Mouse (Mus musculus) olfactory bulb, adult 2 months (tissue): ENCODE data around the gene Tpst2. TPM values are rescaled to one million over a fixed set of nuclear protein-coding genes. Genes with fewer than 3 reads are reported as not detected.

Experiments used
- H3K27ac ChIP-seq: fragments of 200-500 bp; 2 replicates; pipeline ENCODE4 v1.5.1; 2012; ENCODE audit warnings: low read depth, low read length; ENCODE audit not compliant: insufficient read depth
- H3K4me1 ChIP-seq: fragments of 200-500 bp; 2 replicates; pipeline ENCODE4 v1.6.1; 2012; ENCODE audit warnings: low read length; ENCODE audit not compliant: control insufficient read depth, insufficient read depth
- H3K4me3 ChIP-seq: fragments of 200-500 bp; 2 replicates; pipeline ENCODE4 v1.5.1; 2012; ENCODE audit warnings: mild to moderate bottlenecking, low read depth, low read length, moderate library complexity; ENCODE audit not compliant: insufficient read depth
- CTCF ChIP-seq: fragments of 200-500 bp; IDR thresholded peaks from 2 replicates; pipeline ENCODE4 v1.5.1; 2012; ENCODE audit warnings: low read depth, mild to moderate bottlenecking, low read length, moderate library complexity; ENCODE audit not compliant: insufficient read depth
- POLR2A ChIP-seq: fragments of 200-500 bp; IDR thresholded peaks from 2 replicates; pipeline ENCODE4 v1.6.1; 2012; ENCODE audit warnings: mild to moderate bottlenecking, low read depth, low read length, moderate library complexity; ENCODE audit not compliant: insufficient read depth
- WGBS: fragments of 180-500 bp; shearing (Covaris S2); methylation state at CpG from one replicate; pipeline ENCODE4 v1.1.7; 2018; 5-methylcytosine and 5-hydroxymethylcytosine counted together
- polyA plus RNA-seq: library from polyadenylated mRNA; stranded (reverse); fragments of >200 nt; gene quantifications from 2 replicates; pipeline ENCODE4 v1.2.4, GENCODE M21; 2012; ENCODE audit warnings: low replicate concordance; ENCODE audit not compliant: missing spikeins, insufficient read depth, insufficient read length

Gene Tpst2
- polyA plus RNA-seq, 1 experiment = not detected

GRCm38 (mm10) chr5:112280151-112280550 lies 3.7 kb downstream of the Tpst2 start:
- peak overlapping the region; percentile 60 for H3K27ac ChIP-seq
- peaks cover 57% of the 10 kb centered on the region for H3K4me1 ChIP-seq
- WGBS = 86% methylated on average over 7 of the region's 7 CpGs
- TF ChIP-seq POLR2A = no peak
- H3K4me3 ChIP-seq = no peak overlapping the region

DNA sequence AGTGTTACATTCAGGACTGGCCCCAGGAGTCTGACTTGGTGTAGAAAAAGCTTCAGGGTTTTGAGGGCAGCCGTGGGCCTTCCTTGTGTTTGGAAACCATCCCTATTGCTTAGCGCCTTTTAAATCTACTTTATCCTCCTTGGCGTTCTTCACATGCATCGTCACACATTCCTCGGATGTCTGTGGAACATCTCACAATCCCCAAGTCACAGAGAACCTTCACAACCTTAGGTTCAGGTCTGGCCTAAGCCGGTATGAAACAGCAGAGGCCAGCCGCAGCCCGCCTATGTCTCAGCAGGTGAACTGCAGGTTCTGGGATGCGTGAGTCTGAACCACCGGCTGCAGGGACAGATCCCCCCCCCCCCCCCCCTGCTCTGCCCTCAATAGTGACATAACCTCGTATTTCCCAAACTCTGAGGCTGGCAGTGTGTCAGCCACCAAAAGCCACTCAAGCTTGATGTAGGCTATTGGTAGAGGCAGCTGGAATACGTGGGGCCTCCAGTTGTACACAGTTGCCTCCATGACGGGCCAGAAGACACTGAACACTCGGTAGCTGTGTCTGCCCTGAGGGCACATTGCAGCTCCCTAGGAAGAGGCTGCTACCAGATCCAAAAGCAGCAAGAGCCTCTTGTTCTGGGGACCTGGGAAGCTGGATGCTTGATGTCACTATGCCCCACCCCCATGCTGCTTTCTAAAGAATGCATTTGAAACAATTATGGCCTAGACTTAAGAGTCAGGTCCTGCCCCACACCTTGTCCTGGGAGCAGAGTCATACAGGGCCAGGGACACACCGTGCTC lies 4.6 kb downstream of the Tpst2 start:
- TF ChIP-seq POLR2A (no peak), CTCF (no peak)
- no peak overlapping the region for H3K4me3 ChIP-seq
- WGBS = 71% methylated on average over 15 of the region's 15 CpGs
- H3K4me1 ChIP-seq = peaks cover 63% of the 10 kb centered on the region
- no peak overlapping the region for H3K27ac ChIP-seq

DNA sequence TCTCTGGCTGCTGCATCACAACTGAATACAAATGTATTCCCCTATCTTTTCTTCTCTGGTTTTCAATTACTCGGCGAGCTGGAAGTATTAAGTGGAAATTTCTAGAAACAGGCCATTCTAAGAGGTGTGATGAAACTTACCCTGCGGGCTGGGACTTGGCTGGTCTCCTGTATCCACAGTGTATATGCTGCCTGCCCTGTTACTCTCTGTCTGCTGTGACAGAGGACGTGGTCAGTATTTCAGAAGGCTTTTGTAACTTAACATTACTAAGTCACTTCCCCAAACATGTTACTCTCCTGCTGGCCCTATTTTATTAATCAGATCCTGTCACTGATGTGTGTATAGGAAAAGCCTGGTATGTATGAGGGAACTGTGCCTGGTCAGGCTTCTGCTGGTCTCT lies 5.2 kb downstream of the Tpst2 start:
- 76% methylated on average over 4 of the region's 4 CpGs for WGBS
- H3K4me3 ChIP-seq = no peak overlapping the region
- H3K27ac ChIP-seq = no peak overlapping the region
- no peak for TF ChIP-seq POLR2A
- TF ChIP-seq CTCF = no peak
- peaks cover 63% of the 10 kb centered on the region for H3K4me1 ChIP-seq

GRCm38 (mm10) chr5:112282123-112282779 lies 5.8 kb downstream of the Tpst2 start:
- whole genome bisulfite sequencing = 76% methylated on average over 6 of the region's 6 CpGs
- H3K4me1 ChIP-seq = peaks cover 63% of the 10 kb centered on the region
- H3K4me3 ChIP-seq = no peak overlapping the region
- TF ChIP-seq POLR2A (no peak), CTCF (no peak)
- H3K27ac ChIP-seq = no peak overlapping the region

- Histone ChIP-seq H3K27ac (no peak overlapping the region), H3K4me1 (peaks cover 63% of the 10 kb centered on the region), H3K4me3 (no peak overlapping the region)
- no peak for TF ChIP-seq POLR2A
- no peak for TF ChIP-seq CTCF
- 85% methylated on average over 9 of the region's 9 CpGs for WGBS
Measured at GRCm38 (mm10) chr5:112282780-112283482, 6.4 kb downstream of the Tpst2 start.

- WGBS = 85% methylated on average over 10 of the region's 10 CpGs
- Histone ChIP-seq H3K27ac (no peak overlapping the region), H3K4me1 (peaks cover 64% of the 10 kb centered on the region), H3K4me3 (no peak overlapping the region)
- TF ChIP-seq CTCF (no peak), POLR2A (no peak)
Measured at GRCm38 (mm10) chr5:112283543-112284202, 7.2 kb downstream of the Tpst2 start.

- Histone ChIP-seq H3K4me1 (peaks cover 59% of the 10 kb centered on the region), H3K27ac (no peak overlapping the region), H3K4me3 (no peak overlapping the region)
- no peak for TF ChIP-seq POLR2A
- no peak for TF ChIP-seq CTCF
- 81% methylated on average over 7 of the region's 7 CpGs for WGBS
Measured at GRCm38 (mm10) chr5:112284203-112284582, 7.7 kb downstream of the Tpst2 start.

- no peak overlapping the region for H3K4me3 ChIP-seq
- TF ChIP-seq CTCF (no peak), POLR2A (no peak)
- H3K27ac ChIP-seq = no peak overlapping the region
- peaks cover 47% of the 10 kb centered on the region for H3K4me1 ChIP-seq
- WGBS = 88% methylated on average over 7 of the region's 7 CpGs
Measured at GRCm38 (mm10) chr5:112285548-112286085, 9.1 kb downstream of the Tpst2 start.
